Mouse (Mus musculus): ENCODE data around the gene Nedd9. TPM values are rescaled to one million over a fixed set of nuclear protein-coding genes. Genes with fewer than 3 reads are reported as not detected.

Nedd9 gene
- polyA plus RNA-seq, 1 experiment, result not detected

- H3K4me1 ChIP-seq (ENCODE audit: control insufficient read depth), result no peaks in the 10 kb centered on the region
- TF ChIP-seq TAL1 (IDR thresholded peaks at IDR 0.05; ENCODE audit: low read length) (no peak), GATA1 (IDR thresholded peaks at IDR 0.05; ENCODE audit: low read length) (no peak)
- H3K4me3 ChIP-seq (replicated peaks), result no peak overlapping the region
- no peaks in the 10 kb centered on the region for H3K27me3 ChIP-seq (ENCODE audit: control insufficient read depth)
- H3K9me3 ChIP-seq (ENCODE audit: control insufficient read depth, low read length), result no peaks in the 10 kb centered on the region
- H3K36me3 ChIP-seq (ENCODE audit: control insufficient read depth), result no peaks in the 10 kb centered on the region
These were observed 27.8 kb upstream of the Nedd9 start for GRCm38 (mm10) chr13:41514918-41515317.

DNA sequence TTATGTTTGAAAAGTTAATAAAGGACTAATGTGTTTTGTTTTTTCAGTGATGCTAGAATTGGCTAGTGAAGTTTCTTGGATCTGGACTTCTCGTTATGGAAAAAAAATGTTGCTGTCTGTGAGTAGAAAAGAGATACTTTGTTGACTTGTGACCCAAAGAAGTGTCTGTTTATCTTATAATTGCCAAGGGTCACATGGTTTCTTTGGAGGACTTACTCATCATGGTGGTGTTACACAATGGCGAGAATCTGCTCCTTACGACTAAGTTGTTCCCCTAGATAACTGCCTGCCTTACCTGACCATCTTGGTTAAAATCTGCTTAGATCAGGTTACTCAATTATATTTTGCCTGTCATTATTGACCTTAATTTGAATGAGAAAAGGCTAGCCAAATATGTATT is 26.3 kb upstream of the Nedd9 start:
- Histone ChIP-seq H3K4me3 (replicated peaks) (no peak overlapping the region), H3K36me3 (ENCODE audit: control insufficient read depth) (no peaks in the 10 kb centered on the region), H3K4me1 (ENCODE audit: control insufficient read depth) (no peaks in the 10 kb centered on the region), H3K9me3 (ENCODE audit: control insufficient read depth, low read length) (no peaks in the 10 kb centered on the region), H3K27me3 (ENCODE audit: control insufficient read depth) (no peaks in the 10 kb centered on the region)
- TF ChIP-seq GATA1 (IDR thresholded peaks at IDR 0.05; ENCODE audit: low read length) (no peak), TAL1 (IDR thresholded peaks at IDR 0.05; ENCODE audit: low read length) (no peak)

- Histone ChIP-seq H3K4me3 (replicated peaks) (no peak overlapping the region), H3K4me1 (ENCODE audit: control insufficient read depth) (no peaks in the 10 kb centered on the region), H3K36me3 (ENCODE audit: control insufficient read depth) (no peaks in the 10 kb centered on the region), H3K9me3 (ENCODE audit: control insufficient read depth, low read length) (no peaks in the 10 kb centered on the region), H3K27me3 (ENCODE audit: control insufficient read depth) (no peaks in the 10 kb centered on the region)
- no peak for TF ChIP-seq GATA1 (IDR thresholded peaks at IDR 0.05; ENCODE audit: low read length)
- no peak for TF ChIP-seq TAL1 (IDR thresholded peaks at IDR 0.05; ENCODE audit: low read length)
These were observed 25.1 kb upstream of the Nedd9 start for GRCm38 (mm10) chr13:41512243-41512642.

GRCm38 (mm10) chr13:41510631-41511419 is 23.7 kb upstream of the Nedd9 start:
- TF ChIP-seq TAL1 (IDR thresholded peaks at IDR 0.05; ENCODE audit: low read length) (no peak), GATA1 (IDR thresholded peaks at IDR 0.05; ENCODE audit: low read length) (no peak)
- H3K4me1 ChIP-seq (ENCODE audit: control insufficient read depth), result no peaks in the 10 kb centered on the region
- no peaks in the 10 kb centered on the region for H3K27me3 ChIP-seq (ENCODE audit: control insufficient read depth)
- no peaks in the 10 kb centered on the region for H3K9me3 ChIP-seq (ENCODE audit: control insufficient read depth, low read length)
- no peak overlapping the region for H3K4me3 ChIP-seq (replicated peaks)
- no peaks in the 10 kb centered on the region for H3K36me3 ChIP-seq (ENCODE audit: control insufficient read depth)

DNA sequence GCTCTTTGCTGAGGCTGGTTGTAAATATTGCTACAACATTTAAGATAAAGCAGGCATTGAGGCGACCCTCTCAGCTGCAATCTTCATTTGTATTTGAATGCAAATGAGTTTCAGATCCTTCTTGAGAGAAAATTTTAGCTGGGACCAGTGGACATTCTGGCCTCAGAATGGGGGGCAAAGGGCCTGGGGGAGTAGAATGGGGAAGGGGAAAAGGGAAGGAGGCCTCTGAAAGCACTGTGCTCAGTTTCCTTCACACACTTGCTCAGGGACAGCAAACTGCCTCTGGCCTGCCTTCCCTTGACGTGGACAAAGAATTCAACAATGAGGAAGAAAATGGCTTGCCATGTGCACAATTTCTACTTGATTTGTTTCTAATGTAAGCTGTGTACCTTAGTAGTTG is 18.4 kb upstream of the Nedd9 start:
- Histone ChIP-seq H3K27me3 (ENCODE audit: control insufficient read depth) (no peaks in the 10 kb centered on the region), H3K4me3 (replicated peaks) (no peak overlapping the region), H3K4me1 (ENCODE audit: control insufficient read depth) (no peaks in the 10 kb centered on the region), H3K9me3 (ENCODE audit: control insufficient read depth, low read length) (no peaks in the 10 kb centered on the region), H3K36me3 (ENCODE audit: control insufficient read depth) (no peaks in the 10 kb centered on the region)
- TF ChIP-seq GATA1 (IDR thresholded peaks at IDR 0.05; ENCODE audit: low read length) (no peak), TAL1 (IDR thresholded peaks at IDR 0.05; ENCODE audit: low read length) (no peak)

GRCm38 (mm10) chr13:41504997-41505396 is 17.8 kb upstream of the Nedd9 start:
- Histone ChIP-seq H3K27me3 (ENCODE audit: control insufficient read depth) (no peaks in the 10 kb centered on the region), H3K9me3 (ENCODE audit: control insufficient read depth, low read length) (no peaks in the 10 kb centered on the region), H3K36me3 (ENCODE audit: control insufficient read depth) (no peaks in the 10 kb centered on the region), H3K4me3 (replicated peaks) (no peak overlapping the region), H3K4me1 (ENCODE audit: control insufficient read depth) (no peaks in the 10 kb centered on the region)
- TF ChIP-seq GATA1 (IDR thresholded peaks at IDR 0.05; ENCODE audit: low read length) (no peak), TAL1 (IDR thresholded peaks at IDR 0.05; ENCODE audit: low read length) (no peak)

DNA sequence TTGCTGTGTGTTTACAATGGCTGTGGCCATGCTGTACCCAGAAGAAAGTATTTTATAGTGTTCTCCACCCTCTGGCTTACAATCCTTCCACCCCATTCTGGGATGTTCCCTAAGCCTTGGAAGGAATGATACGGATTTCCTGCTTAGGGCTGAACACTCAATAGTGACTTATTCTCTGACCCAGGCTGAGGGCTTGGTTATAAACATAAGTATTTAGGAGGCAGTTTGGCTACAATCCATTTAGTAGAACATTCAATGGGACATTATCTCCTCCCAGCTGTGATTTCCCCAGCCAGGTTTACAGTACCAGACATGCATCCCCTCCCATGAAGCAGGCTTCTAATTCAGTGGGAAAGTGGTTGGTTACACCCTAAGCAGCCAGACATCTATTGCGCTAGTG is 17.3 kb upstream of the Nedd9 start:
- no peak for TF ChIP-seq GATA1 (IDR thresholded peaks at IDR 0.05; ENCODE audit: low read length)
- no peak for TF ChIP-seq TAL1 (IDR thresholded peaks at IDR 0.05; ENCODE audit: low read length)
- no peaks in the 10 kb centered on the region for H3K4me1 ChIP-seq (ENCODE audit: control insufficient read depth)
- no peaks in the 10 kb centered on the region for H3K27me3 ChIP-seq (ENCODE audit: control insufficient read depth)
- no peaks in the 10 kb centered on the region for H3K36me3 ChIP-seq (ENCODE audit: control insufficient read depth)
- H3K9me3 ChIP-seq (ENCODE audit: control insufficient read depth, low read length), result no peaks in the 10 kb centered on the region
- H3K4me3 ChIP-seq (replicated peaks), result no peak overlapping the region

DNA sequence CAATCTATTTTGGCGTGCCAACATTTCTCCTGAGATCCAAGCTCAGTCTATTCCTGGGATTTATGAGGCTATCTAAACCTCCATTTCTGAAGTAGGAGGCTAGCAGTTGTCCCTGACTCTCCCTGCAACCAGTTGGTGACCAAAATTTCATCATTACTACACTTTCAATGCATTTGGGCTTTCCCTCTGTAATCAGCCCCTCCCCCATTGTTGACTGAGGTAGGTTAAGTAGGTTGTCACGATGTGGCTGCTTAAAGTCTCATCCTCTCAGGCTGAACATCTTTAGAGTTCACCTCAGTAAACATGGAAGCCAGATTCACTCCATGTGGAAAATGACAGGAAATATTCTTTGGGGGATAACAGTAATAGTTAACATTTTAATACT is 15.7 kb upstream of the Nedd9 start:
- Histone ChIP-seq H3K36me3 (ENCODE audit: control insufficient read depth) (no peaks in the 10 kb centered on the region), H3K4me3 (replicated peaks) (no peak overlapping the region), H3K4me1 (ENCODE audit: control insufficient read depth) (no peaks in the 10 kb centered on the region), H3K27me3 (ENCODE audit: control insufficient read depth) (no peaks in the 10 kb centered on the region), H3K9me3 (ENCODE audit: control insufficient read depth, low read length) (no peaks in the 10 kb centered on the region)
- no peak for TF ChIP-seq TAL1 (IDR thresholded peaks at IDR 0.05; ENCODE audit: low read length)
- TF ChIP-seq GATA1 (IDR thresholded peaks at IDR 0.05; ENCODE audit: low read length), result no peak

DNA sequence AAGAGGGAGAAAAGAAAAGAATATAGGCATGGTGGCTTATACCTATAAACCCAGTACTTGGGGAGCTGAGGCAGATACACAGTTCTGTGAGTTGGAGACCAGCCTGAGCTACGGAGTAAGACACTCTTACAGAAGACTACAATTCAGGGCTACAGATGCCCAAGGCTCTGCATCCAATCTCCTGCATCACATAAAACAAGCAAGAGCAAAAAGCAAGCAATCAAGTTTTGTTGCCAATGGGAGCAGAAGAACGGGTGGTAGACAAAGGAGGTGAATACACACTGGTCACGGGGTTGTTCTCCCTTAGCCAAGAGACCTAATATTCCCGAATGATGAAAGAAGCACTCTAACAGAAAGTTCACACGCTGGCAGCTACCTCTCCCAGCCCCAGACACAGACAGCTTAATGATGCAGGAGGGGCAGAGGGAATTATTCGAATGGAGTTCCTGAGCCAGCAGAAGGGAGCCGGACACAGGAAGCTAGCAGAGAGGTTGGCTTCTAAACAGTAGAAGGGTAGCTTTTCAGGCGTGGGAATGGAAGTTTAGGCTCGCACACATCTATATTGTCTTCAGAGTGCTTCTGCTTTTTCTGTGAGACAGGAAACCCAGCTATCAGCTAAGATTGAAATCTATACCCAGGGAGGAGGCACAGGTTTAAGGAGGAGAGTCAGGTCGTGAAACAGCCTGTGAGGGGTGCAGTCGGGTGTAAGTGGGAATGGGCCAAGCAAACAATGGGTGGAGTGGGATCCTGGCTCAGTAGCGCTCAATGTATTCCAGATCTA is 15.2 kb upstream of the Nedd9 start:
- Histone ChIP-seq H3K9me3 (ENCODE audit: control insufficient read depth, low read length) (no peaks in the 10 kb centered on the region), H3K36me3 (ENCODE audit: control insufficient read depth) (no peaks in the 10 kb centered on the region)
- no peak for TF ChIP-seq GATA1 (IDR thresholded peaks at IDR 0.05; ENCODE audit: low read length)
- TF ChIP-seq TAL1 (IDR thresholded peaks at IDR 0.05; ENCODE audit: low read length), result no peak

More for the DNA sequence above, 15.2 kb upstream of the Nedd9 start:
- no peaks in the 10 kb centered on the region for H3K27me3 ChIP-seq (ENCODE audit: control insufficient read depth)
- no peak overlapping the region for H3K4me3 ChIP-seq (replicated peaks)
- H3K4me1 ChIP-seq (ENCODE audit: control insufficient read depth), result no peaks in the 10 kb centered on the region
